Mouse (Mus musculus): ENCODE results near the gene Limch1. TPM values are rescaled to one million over a fixed set of nuclear protein-coding genes. Genes with fewer than 3 reads are reported as not detected.

Gene Limch1
- 133 TPM for polyA plus RNA-seq (2014; fragmentation: Illumina TruSeq; extraction: RNeasy Lipid Tissue Mini Kit (QIAGEN cat#74804); ENCODE audit: low read depth, low replicate concordance)

DNA sequence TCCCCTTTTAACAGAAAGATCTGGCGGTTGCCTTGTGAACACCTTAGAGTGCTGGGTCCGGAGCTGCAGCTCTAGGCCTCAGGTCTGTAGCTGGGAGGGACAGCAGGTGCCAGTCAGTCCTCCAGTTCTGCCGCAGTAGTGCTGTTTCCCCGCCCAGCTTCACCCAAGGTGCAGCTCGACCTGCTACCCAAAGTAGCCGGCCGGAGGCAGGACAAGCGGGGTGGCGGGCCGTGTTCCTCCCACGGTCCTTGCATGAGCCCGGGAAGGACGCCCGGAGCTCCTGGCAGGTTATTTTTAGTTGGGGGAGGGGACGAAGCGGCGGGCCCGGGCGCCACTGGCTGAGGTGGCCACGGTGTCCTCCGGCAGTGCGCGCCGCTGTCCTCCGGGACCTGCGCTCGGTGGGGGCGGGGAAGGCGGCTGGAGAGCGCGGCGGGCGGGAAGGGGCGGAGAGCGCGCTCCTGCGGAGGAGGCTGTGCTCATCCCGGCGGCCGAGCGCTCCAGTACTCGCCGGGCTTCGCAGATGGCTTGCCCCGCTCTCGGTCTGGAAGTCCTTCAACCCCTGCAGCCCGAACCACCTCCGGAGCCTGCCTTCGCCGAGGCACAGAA, at the start of gene Limch1:
TSS of gene Limch1 (plus strand) at position 438 of the 606 bp plus-strand sequence.

DNA sequence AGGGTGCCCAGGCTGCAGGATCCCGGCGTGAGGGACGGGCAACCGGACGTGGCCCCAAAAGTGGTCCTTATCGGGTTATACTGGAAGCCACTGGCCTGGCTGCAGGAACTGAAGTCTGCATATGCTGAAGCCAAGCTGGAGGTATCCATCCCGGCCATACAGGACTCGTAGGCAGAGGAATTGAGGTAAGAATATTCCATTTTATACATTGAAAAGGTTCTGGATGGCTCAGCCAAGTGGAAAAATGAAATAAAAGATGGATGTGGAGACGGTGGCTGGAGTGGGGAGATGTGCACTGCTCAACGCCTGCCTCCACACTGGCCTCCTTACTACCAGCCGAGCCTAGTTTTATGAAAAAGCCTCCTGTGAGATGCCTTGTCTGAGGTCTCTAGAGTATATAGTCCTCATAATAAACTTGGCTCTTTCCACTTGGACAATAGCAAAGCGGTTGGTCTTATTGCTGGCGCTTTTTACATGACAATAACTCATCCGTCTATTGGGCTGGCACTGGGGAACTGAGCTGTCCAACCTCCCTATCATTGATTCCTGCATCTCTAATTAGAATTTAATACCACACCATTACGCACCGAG, 353.2 kb downstream of the Limch1 start, which contains the start of gene Phox2b:
TSS of gene Phox2b (minus strand) at position 569 of the 591 bp plus-strand sequence.

Other genes with a start within 250 kb of the Limch1 start
- 23.0 TPM for gene Apbb2, start 127.0 kb upstream of the Limch1 start, polyA plus RNA-seq (2014; fragmentation: Illumina TruSeq; extraction: RNeasy Lipid Tissue Mini Kit (QIAGEN cat#74804); ENCODE audit: low read depth, low replicate concordance)
- gene Uchl1, start 69.7 kb upstream of the Limch1 start, polyA plus RNA-seq (2014; fragmentation: Illumina TruSeq; extraction: RNeasy Lipid Tissue Mini Kit (QIAGEN cat#74804); ENCODE audit: low read depth, low replicate concordance): 13.0 TPM

Measured in heart, adult 10 weeks (tissue).